Comparison of ENCODE assay signal across 33 mouse cellular contexts in genomic region chr13:91796916-91797315, GRCm38 (mm10). TPM values are rescaled to one million over a fixed set of nuclear protein-coding genes. Genes with fewer than 3 reads are reported as not detected.
"Had no signal": no experiment of that assay in that cellular context is flagged by ENCODE, and none has a peak within 500 bp of the region (broad histone marks: within the 10 kb centered on the region; RNA-seq: fewer than 3 reads in every experiment).

No protein-coding gene starts in this region.

- H3K27ac ChIP-seq: embryonic facial prominence, embryonic 10.5 days; embryonic facial prominence, embryonic 12.5 days; embryonic facial prominence, embryonic 13.5 days; embryonic facial prominence, embryonic 15.5 days; forebrain, embryonic 10.5 days; forebrain, embryonic 12.5 days; forebrain, embryonic 13.5 days; forebrain, embryonic 15.5 days; gastrocnemius, adult 2 months had no signal

- H3K27me3 ChIP-seq: embryonic facial prominence, embryonic 12.5 days; embryonic facial prominence, embryonic 13.5 days; embryonic facial prominence, embryonic 15.5 days; forebrain, embryonic 12.5 days; forebrain, embryonic 13.5 days; forebrain, embryonic 15.5 days had no signal

- H3K4me3 ChIP-seq: embryonic facial prominence, embryonic 10.5 days; embryonic facial prominence, embryonic 12.5 days; embryonic facial prominence, embryonic 13.5 days; embryonic facial prominence, embryonic 15.5 days; erythroblast, embryonic 14.5 days; forebrain, embryonic 10.5 days; forebrain, embryonic 12.5 days; forebrain, embryonic 13.5 days; forebrain, embryonic 15.5 days; gastrocnemius, adult 2 months had no signal

- H3K4me1 ChIP-seq: embryonic facial prominence, embryonic 10.5 days; embryonic facial prominence, embryonic 12.5 days; embryonic facial prominence, embryonic 13.5 days; embryonic facial prominence, embryonic 15.5 days; forebrain, embryonic 10.5 days; forebrain, embryonic 12.5 days; forebrain, embryonic 13.5 days; forebrain, embryonic 15.5 days had no signal

- H3K9me3 ChIP-seq: embryonic facial prominence, embryonic 10.5 days; embryonic facial prominence, embryonic 12.5 days; embryonic facial prominence, embryonic 13.5 days; embryonic facial prominence, embryonic 15.5 days; forebrain, embryonic 10.5 days; forebrain, embryonic 12.5 days; forebrain, embryonic 13.5 days; forebrain, embryonic 15.5 days had no signal

- H3K9ac ChIP-seq: embryonic facial prominence, embryonic 12.5 days; embryonic facial prominence, embryonic 13.5 days; embryonic facial prominence, embryonic 15.5 days; forebrain, embryonic 12.5 days; forebrain, embryonic 13.5 days; forebrain, embryonic 15.5 days; forebrain, postnatal 0 days had no signal

- H3K4me2 ChIP-seq: embryonic facial prominence, embryonic 12.5 days; embryonic facial prominence, embryonic 13.5 days; embryonic facial prominence, embryonic 15.5 days; forebrain, embryonic 12.5 days; forebrain, embryonic 13.5 days; forebrain, embryonic 15.5 days had no signal

- DNase-seq: cerebellum, adult 18-20 months; cerebellum, adult 2 months; cerebellum, adult 8-10 months; cerebellum, adult 9-10 months; cerebellum, adult 9-11 months; cerebellum, postnatal 10 days; cerebellum, postnatal 14 days; cerebellum, postnatal 25 days; cerebellum, postnatal 36 days; embryo, embryonic 11 days; gastrocnemius, adult 2 months; gastrocnemius, postnatal 10 days; gastrocnemius, postnatal 14 days; gastrocnemius, postnatal 25 days; gastrocnemius, postnatal 36 days; heart, adult 18-20 months had no signal

- ATAC-seq: forebrain, embryonic 13.5 days; forebrain, embryonic 14.5 days; forebrain, embryonic 15.5 days; forebrain, embryonic 16.5 days had no signal

RNA-seq across cellular contexts. Expression of gene Acot12, which starts 55.6 kb away (rescaled TPM):
- total RNA-seq: common myeloid progenitor, adult 5-6 weeks; gastrocnemius, adult 18-20 months; gastrocnemius, adult 2 months; gastrocnemius, postnatal 14 days; gastrocnemius, postnatal 25 days; gastrocnemius, postnatal 36 days; granulocyte monocyte progenitor cell, adult 5-6 weeks; heart, adult 18-20 months had no signal
- polyA plus RNA-seq: embryonic facial prominence, embryonic 10.5 days; embryonic facial prominence, embryonic 11.5 days; erythroblast, embryonic 14.5 days; forebrain, embryonic 10.5 days; forebrain, embryonic 11.5 days; forebrain, embryonic 12.5 days; forebrain, embryonic 13.5 days; forebrain, embryonic 14.5 days; forebrain, embryonic 15.5 days; forebrain, embryonic 16.5 days had no signal
